ENCODE assay signal across 17 mouse cellular contexts in the genomic region with DNA sequence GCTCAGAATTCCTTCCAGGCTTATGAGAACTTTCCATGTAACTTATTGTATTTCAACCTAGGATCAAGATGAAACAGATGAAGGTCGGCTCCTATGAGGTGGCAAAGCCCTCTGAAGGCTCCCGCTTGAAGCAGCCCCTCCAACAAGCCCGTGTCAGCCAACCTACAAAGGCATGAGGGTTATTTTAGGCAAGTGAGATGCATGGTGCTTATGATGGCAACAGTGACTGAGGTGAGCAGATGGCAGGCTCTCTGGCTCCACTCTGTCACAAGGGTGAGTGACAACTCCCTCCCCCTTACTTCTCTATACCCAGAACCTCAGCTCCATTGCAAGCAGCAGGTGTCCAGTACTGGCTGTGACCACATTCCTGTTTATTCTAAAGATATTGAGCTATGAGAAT. TPM values are rescaled to one million over a fixed set of nuclear protein-coding genes. Genes with fewer than 3 reads are reported as not detected.
A peak's percentile ranks its signal among the peaks of the same experiment; 100 is the strongest.
DNase-seq lines count a peak whose midpoint lies in the region; ATAC-seq and TF ChIP-seq lines count a peak whose summit lies in the region.
"Had no signal": no experiment of that assay in that cellular context is flagged by ENCODE, and none has a peak within 500 bp of the region (broad histone marks: within the 10 kb centered on the region; RNA-seq: fewer than 3 reads in every experiment).

No protein-coding gene starts in this region.

- no peaks in the 10 kb centered on the region for H3K27me3 ChIP-seq in limb, embryonic 15.5 days
- H3K27me3 ChIP-seq: hindbrain, embryonic 15.5 days; stomach, embryonic 15.5 days had no signal

- WGBS in limb, embryonic 15.5 days: 77% methylated on average over 3 of the region's 3 CpGs

- DNase-seq in layer of hippocampus, adult 2 months (ENCODE audit: low spot score in 2 of 2): no peak
- DNase-seq in layer of hippocampus, postnatal 14 days (ENCODE audit: low spot score in 2 of 2): no peak
- DNase-seq in cerebellum, adult 11-12 months: peak; percentile 64
- peak; percentile 13 for DNase-seq in heart, adult 8-10 months (ENCODE audit: low spot score)
- no peak for DNase-seq in embryo, embryonic 10 days (ENCODE audit: low spot score)
- DNase-seq: adrenal gland, postnatal 14 days; kidney, adult 8-10 months; left cerebral cortex, postnatal 4 days; lung, embryonic 14.5 days had no signal

- H3K27ac ChIP-seq in layer of hippocampus, adult 2 months: peak overlapping the region; percentile 1; the same call in 1 of the 2 replicates
- H3K27ac ChIP-seq in limb, embryonic 15.5 days: no peak overlapping the region
- H3K27ac ChIP-seq: hindbrain, embryonic 15.5 days; stomach, embryonic 15.5 days had no signal

- TF ChIP-seq CTCF in layer of hippocampus, adult 2 months (conservative IDR thresholded peaks at IDR 0.05): no peak

- H3K9me3 ChIP-seq in limb, embryonic 15.5 days: no peaks in the 10 kb centered on the region
- H3K9me3 ChIP-seq: hindbrain, embryonic 15.5 days; stomach, embryonic 15.5 days had no signal

- H3K4me2 ChIP-seq in limb, embryonic 15.5 days: no peak overlapping the region
- H3K4me2 ChIP-seq: hindbrain, embryonic 15.5 days; lung, embryonic 14.5 days; stomach, embryonic 15.5 days had no signal

- no peaks in the 10 kb centered on the region for H3K4me1 ChIP-seq in limb, embryonic 15.5 days
- H3K4me1 ChIP-seq: hindbrain, embryonic 15.5 days; stomach, embryonic 15.5 days had no signal

- peak; percentile 55; the same call in 1 of the 2 replicates for ATAC-seq in limb, embryonic 15.5 days (ENCODE audit: insufficient number of reproducible peaks, low FRiP score, low TSS enrichment, low read depth)
- ATAC-seq in CD4-positive, CD25-positive, alpha-beta regulatory T cell, adult 4 months: no peak
- no peak for ATAC-seq in megakaryocyte, adult 5-6 weeks (ENCODE audit: poor library complexity, severe bottlenecking)

- no peak overlapping the region for H3K9ac ChIP-seq in limb, embryonic 15.5 days
- H3K9ac ChIP-seq: hindbrain, embryonic 15.5 days; lung, embryonic 14.5 days; stomach, embryonic 15.5 days had no signal

- H3K36me3 ChIP-seq in limb, embryonic 15.5 days: peaks cover 33% of the 10 kb centered on the region

- no peak overlapping the region for H3K4me3 ChIP-seq in layer of hippocampus, adult 2 months
- no peak overlapping the region for H3K4me3 ChIP-seq in limb, embryonic 15.5 days
- H3K4me3 ChIP-seq: hindbrain, embryonic 15.5 days; stomach, embryonic 15.5 days had no signal

RNA-seq across cellular contexts. Expression of a gene that starts 56.3 kb away (rescaled TPM):
- 1 to 10 TPM; 7.0 to 9.4 TPM for total RNA-seq in layer of hippocampus, adult 2 months (2021)
- total RNA-seq in layer of hippocampus, postnatal 14 days (2021): 1 to 10 TPM; 7.7 to 9.9 TPM
- total RNA-seq in heart, adult 8-10 months (2022): 10 to 100 TPM; 12.2 to 14.6 (median 14.0) TPM
- polyA plus RNA-seq in limb, embryonic 15.5 days (2015; fragmentation: Nextera tagmentation; extraction: Ambion mirVana): 12.2 and 14.7 TPM in 2 replicates
- 10 to 100 TPM; 33.3 to 37.9 TPM for polyA plus RNA-seq in CD4-positive, CD25-positive, alpha-beta regulatory T cell, adult 4 months (2017; shearing (Covaris generic))
- total RNA-seq in megakaryocyte, adult 5-6 weeks (2015): 8.0 and 12.2 TPM in 2 replicates
- 14.6 and 18.1 TPM in 2 replicates for total RNA-seq in megakaryocyte, adult 5-6 weeks (2017)

RNA-seq across cellular contexts. Expression of a gene that starts 56.5 kb away (rescaled TPM):
- 1 to 10 TPM; 9.6 TPM for total RNA-seq in layer of hippocampus, adult 2 months (2021)
- 10 to 100 TPM; 11.0 to 11.2 TPM for total RNA-seq in layer of hippocampus, postnatal 14 days (2021)
- total RNA-seq in heart, adult 8-10 months (2022): 10 to 100 TPM in 3 of 4 experiments, 1 to 10 TPM in 1; 9.4 to 10.5 (median 10.4) TPM
- 37.1 and 37.8 TPM in 2 replicates for polyA plus RNA-seq in limb, embryonic 15.5 days (2015; fragmentation: Nextera tagmentation; extraction: Ambion mirVana)
- polyA plus RNA-seq in CD4-positive, CD25-positive, alpha-beta regulatory T cell, adult 4 months (2017; shearing (Covaris generic)): 10 to 100 TPM; 27.1 to 29.5 TPM
- 14.8 and 17.0 TPM in 2 replicates for total RNA-seq in megakaryocyte, adult 5-6 weeks (2015)
- total RNA-seq in megakaryocyte, adult 5-6 weeks (2017): 11.3 and 18.5 TPM in 2 replicates

RNA-seq across cellular contexts. Expression of a gene that starts 56.7 kb away (rescaled TPM):
- total RNA-seq in layer of hippocampus, adult 2 months (2021): under 1 TPM in 1 of 2 experiments, not detected in 1; 0.95 TPM
- total RNA-seq in layer of hippocampus, postnatal 14 days (2021): not detected
- 1 to 10 TPM in 1 of 4 experiments, under 1 TPM in 2, not detected in 1; 0.46 to 1.1 (median 0.75) TPM for total RNA-seq in heart, adult 8-10 months (2022)
- 0.97 and 1.7 TPM in 2 replicates for polyA plus RNA-seq in limb, embryonic 15.5 days (2015; fragmentation: Nextera tagmentation; extraction: Ambion mirVana)
- polyA plus RNA-seq in CD4-positive, CD25-positive, alpha-beta regulatory T cell, adult 4 months (2017; shearing (Covaris generic)): under 1 TPM in 1 of 2 experiments, not detected in 1; 0.62 TPM
- total RNA-seq in megakaryocyte, adult 5-6 weeks (2015): not detected in 2 replicates
- not detected in 2 replicates for total RNA-seq in megakaryocyte, adult 5-6 weeks (2017)
- total RNA-seq: layer of hippocampus, adult 8-10 months; left cerebral cortex, postnatal 4 days; megakaryocyte-erythroid progenitor cell, adult 5-6 weeks had no signal
- polyA plus RNA-seq: cortical plate, adult 2 months; hindbrain, embryonic 15.5 days; stomach, embryonic 15.5 days had no signal

Comparison
In these comparisons a context has a peak if more than half of its experiments do, and no peak if none do; other contexts are left out.
1. DNase-seq: peak in cerebellum, adult 11-12 months (single experiment) and heart, adult 8-10 months (single experiment); none in layer of hippocampus, adult 2 months (0 of 2), layer of hippocampus, postnatal 14 days (0 of 2) and embryo, embryonic 10 days (single experiment).